Mouse (Mus musculus) liver, adult 2 months (tissue): Measurements from ENCODE around the gene Olfr324. TPM values are rescaled to one million over a fixed set of nuclear protein-coding genes. Genes with fewer than 3 reads are reported as not detected.

Source experiments
- DNase-seq: peaks from one replicate; pipeline ENCODE4 v3.0.0-alpha.2; 2011; ENCODE audit warnings: low read depth, low spot score; ENCODE audit errors: extremely low read depth
- H3K27ac ChIP-seq: fragments of 200-500 bp; replicated peaks from 2 replicates; pipeline ENCODE4 v1.5.1; 2012; ENCODE audit warnings: low read depth, mild to moderate bottlenecking, control low read depth, inconsistent platforms, low read length; ENCODE audit not compliant: insufficient read depth
- H3K27me3 ChIP-seq: fragments of 200-500 bp; 2 replicates; pipeline ENCODE4 v1.6.1; 2012; ENCODE audit warnings: mild to moderate bottlenecking, moderate library complexity, low read length, inconsistent platforms; ENCODE audit not compliant: control insufficient read depth, insufficient read depth
- H3K36me3 ChIP-seq: fragments of 200-500 bp; 2 replicates; pipeline ENCODE4 v1.6.1; 2012; ENCODE audit warnings: low read length, inconsistent platforms; ENCODE audit not compliant: control insufficient read depth, insufficient read depth
- H3K4me1 ChIP-seq: fragments of 200-500 bp; 2 replicates; pipeline ENCODE4 v1.6.1; 2011; ENCODE audit warnings: low read length; ENCODE audit not compliant: control insufficient read depth, insufficient read depth
- H3K4me3 ChIP-seq: fragments of 200-500 bp; 2 replicates; pipeline ENCODE4 v1.5.1; 2011; ENCODE audit warnings: low read depth, mild to moderate bottlenecking, control low read depth, low read length, moderate library complexity; ENCODE audit not compliant: insufficient read depth
- H3K79me2 ChIP-seq: fragments of 200-500 bp; 2 replicates; pipeline ENCODE4 v1.6.1; 2012; ENCODE audit warnings: inconsistent platforms, mild to moderate bottlenecking, low read length, moderate library complexity; ENCODE audit not compliant: control insufficient read depth, insufficient read depth
- H3K9ac ChIP-seq: fragments of 200-500 bp; 2 replicates; pipeline ENCODE4 v1.6.1; 2012; ENCODE audit warnings: low read depth, mild to moderate bottlenecking, control low read depth, inconsistent platforms, low read length
- CTCF ChIP-seq: fragments of 200-500 bp; IDR thresholded peaks from 2 replicates; pipeline ENCODE4 v1.5.1; 2011; ENCODE audit warnings: low read depth, low read length, control low read depth
- POLR2A ChIP-seq: fragments of 200-500 bp; IDR thresholded peaks from 2 replicates; pipeline ENCODE4 v1.6.1; 2011; ENCODE audit warnings: low read length, control low read depth; ENCODE audit not compliant: insufficient read depth; ENCODE audit errors: extremely low read depth
- WGBS: fragments of 180-500 bp; shearing (Covaris S2); methylation state at CpG from one replicate; pipeline ENCODE4 v1.1.7; 2018; 5-methylcytosine and 5-hydroxymethylcytosine counted together
- polyA plus RNA-seq: library from polyadenylated mRNA; depleted of rRNA; stranded (reverse); fragments of >200 nt; gene quantifications from 2 replicates; pipeline ENCODE4 v1.2.3, GENCODE M21; 2012; rRNA removed
- total RNA-seq: library from RNA; depleted of rRNA; stranded (reverse); fragments of >200 nt; gene quantifications from 2 replicates; pipeline ENCODE4 v1.2.3, GENCODE M21; 2014; rRNA removed

Olfr324 gene
- total and polyA plus RNA-seq, 2 experiments, result not detected

GRCm38 (mm10) chr11:58638176-58638701 lies 43.3 kb downstream of the Olfr324 start:
- WGBS, result 58% methylated on average over 7 of the region's 7 CpGs
- H3K4me3 ChIP-seq, result no peak overlapping the region
- no peaks in the 10 kb centered on the region for H3K79me2 ChIP-seq
- H3K9ac ChIP-seq, result no peak overlapping the region
- TF ChIP-seq POLR2A (no peak), CTCF (no peak)
- H3K36me3 ChIP-seq, result no peaks in the 10 kb centered on the region
- no peak overlapping the region for H3K27ac ChIP-seq
- DNase-seq, result no peak
- H3K4me1 ChIP-seq, result no peaks in the 10 kb centered on the region; the same call in 1 of the 2 replicates
- H3K27me3 ChIP-seq, result peaks cover 6% of the 10 kb centered on the region

DNA sequence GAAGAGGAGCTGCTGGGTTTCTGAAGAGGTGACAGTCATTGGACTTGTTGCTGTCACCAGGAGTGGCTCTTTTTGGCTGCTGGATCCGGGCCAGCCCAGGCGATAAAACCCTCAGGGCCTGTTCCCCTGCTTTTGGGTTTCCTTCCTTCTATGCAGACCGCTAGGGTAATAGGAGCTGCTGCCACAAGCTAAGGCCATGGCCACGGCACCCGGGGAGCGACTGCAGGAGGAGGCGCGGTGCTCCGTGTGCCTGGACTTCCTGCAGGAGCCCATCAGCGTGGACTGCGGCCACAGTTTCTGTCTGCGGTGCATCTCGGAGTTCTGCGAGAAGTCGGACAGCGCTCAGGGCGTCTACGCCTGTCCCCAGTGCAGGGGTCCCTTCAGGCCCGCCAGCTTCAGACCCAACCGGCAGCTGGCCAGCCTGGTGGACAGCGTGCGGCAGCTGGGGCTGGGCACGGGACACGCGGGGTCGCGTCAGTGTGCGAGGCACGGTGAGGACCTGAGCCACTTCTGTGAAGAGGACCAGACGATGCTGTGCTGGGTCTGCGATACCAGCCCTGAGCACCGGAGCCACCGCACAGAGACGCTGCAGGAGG lies 45.5 kb downstream of the Olfr324 start, which contains the start of gene Trim58:
Gene Trim58 (plus strand): TSS at position 194 of the 596 bp plus-strand sequence.
- 6% methylated on average over 34 of the region's 34 CpGs for WGBS
- no peak for TF ChIP-seq POLR2A
- Histone ChIP-seq H3K27me3 (peaks cover 6% of the 10 kb centered on the region), H3K79me2 (no peaks in the 10 kb centered on the region), H3K27ac (no peak within 1 kb of the TSS), H3K4me3 (no peak within 1 kb of the TSS), H3K9ac (no peak within 1 kb of the TSS), H3K36me3 (no peaks in the 10 kb centered on the region), H3K4me1 (no peaks in the 10 kb centered on the region; the same call in 1 of the 2 replicates)
- DNase-seq, result no peak

DNA sequence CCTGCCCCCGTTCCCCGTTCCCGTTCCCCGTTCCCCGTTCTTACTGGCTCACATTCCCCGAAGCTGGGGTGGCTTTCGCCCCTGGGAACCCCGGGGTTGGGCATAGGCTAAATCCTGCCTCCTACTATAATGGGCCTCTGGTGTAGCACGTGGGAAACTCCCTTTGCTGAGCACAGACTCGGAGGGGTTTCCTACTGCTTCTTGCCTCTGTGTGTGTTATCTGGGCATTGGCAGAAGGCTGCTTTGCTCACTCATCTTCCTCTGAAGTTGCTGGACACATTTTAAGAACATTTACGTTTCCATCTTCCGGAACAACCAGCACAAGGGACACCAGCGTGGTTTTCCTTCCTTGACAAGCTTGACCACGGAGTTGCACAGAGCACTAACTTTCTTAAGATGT lies 46.1 kb downstream of the Olfr324 start:
- no peak overlapping the region for H3K27ac ChIP-seq
- no peaks in the 10 kb centered on the region for H3K79me2 ChIP-seq
- TF ChIP-seq POLR2A (no peak), CTCF (no peak)
- H3K4me3 ChIP-seq, result no peak overlapping the region
- H3K27me3 ChIP-seq, result peaks cover 6% of the 10 kb centered on the region
- H3K9ac ChIP-seq, result no peak overlapping the region
- no peaks in the 10 kb centered on the region; the same call in 1 of the 2 replicates for H3K4me1 ChIP-seq
- 32% methylated on average over 14 of the region's 14 CpGs for WGBS
- no peaks in the 10 kb centered on the region for H3K36me3 ChIP-seq
- no peak for DNase-seq

GRCm38 (mm10) chr11:58641638-58642358 lies 46.9 kb downstream of the Olfr324 start:
- Histone ChIP-seq H3K4me3 (no peak overlapping the region), H3K9ac (no peak overlapping the region), H3K79me2 (no peaks in the 10 kb centered on the region), H3K36me3 (no peaks in the 10 kb centered on the region), H3K27me3 (peaks cover 6% of the 10 kb centered on the region), H3K4me1 (no peaks in the 10 kb centered on the region; the same call in 1 of the 2 replicates), H3K27ac (no peak overlapping the region)
- 71% methylated on average over 13 of the region's 13 CpGs for WGBS
- TF ChIP-seq POLR2A (no peak), CTCF (no peak)
- no peak for DNase-seq

DNA sequence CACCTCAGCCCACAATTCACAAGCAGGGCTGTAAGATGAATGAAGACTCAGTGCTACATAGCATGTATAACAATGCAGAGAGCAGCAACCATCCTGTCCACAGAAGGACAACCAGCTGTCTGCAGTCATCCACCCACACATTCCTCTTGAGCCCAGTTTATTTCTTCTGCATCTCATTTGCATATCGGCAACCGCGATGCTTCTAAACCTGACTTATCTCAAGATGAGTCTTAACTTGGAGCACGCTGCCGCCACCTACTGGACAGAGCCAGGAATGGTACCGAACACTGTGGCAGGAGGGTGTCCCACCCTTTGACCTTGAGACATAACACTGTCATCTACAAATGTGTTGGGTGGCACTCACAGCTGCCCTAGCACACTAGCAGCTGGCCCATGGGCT lies 48.4 kb downstream of the Olfr324 start:
- H3K27me3 ChIP-seq, result peaks cover 6% of the 10 kb centered on the region
- H3K27ac ChIP-seq, result no peak overlapping the region
- no peaks in the 10 kb centered on the region; the same call in 1 of the 2 replicates for H3K4me1 ChIP-seq
- DNase-seq, result peak; percentile 12
- 38% methylated on average over 6 of the region's 6 CpGs for WGBS
- TF ChIP-seq CTCF (peak; percentile 86), POLR2A (no peak)
- H3K4me3 ChIP-seq, result no peak overlapping the region
- H3K79me2 ChIP-seq, result no peaks in the 10 kb centered on the region
- no peak overlapping the region for H3K9ac ChIP-seq
- no peaks in the 10 kb centered on the region for H3K36me3 ChIP-seq

Other genes with a start within 250 kb of the Olfr324 start
- gene Lypd8, start 216.1 kb upstream of the Olfr324 start, total RNA-seq, result not detected in 2 replicates
- 2.6 and 4.0 TPM in 2 replicates for gene Lypd8, start 216.1 kb upstream of the Olfr324 start, polyA plus RNA-seq
- not detected in 2 replicates for gene 1810065E05Rik, start 174.0 kb upstream of the Olfr324 start, total RNA-seq
- gene 1810065E05Rik, start 174.0 kb upstream of the Olfr324 start, polyA plus RNA-seq, result 0.22 TPM in 1 of 2 replicates, not detected in the other
- gene Gm12253, start 162.6 kb upstream of the Olfr324 start, total RNA-seq, result not detected in 2 replicates
- not detected in 2 replicates for gene Gm12253, start 162.6 kb upstream of the Olfr324 start, polyA plus RNA-seq
- gene Lypd9, start 142.2 kb upstream of the Olfr324 start, total RNA-seq, result not detected in 2 replicates
- gene Lypd9, start 142.2 kb upstream of the Olfr324 start, polyA plus RNA-seq, result not detected in 2 replicates
- not detected in 2 replicates for gene Olfr30, start 132.8 kb upstream of the Olfr324 start, total RNA-seq
- gene Olfr30, start 132.8 kb upstream of the Olfr324 start, polyA plus RNA-seq, result not detected in 2 replicates
- not detected in 2 replicates for gene Olfr332, start 102.6 kb upstream of the Olfr324 start, total RNA-seq
- gene Olfr332, start 102.6 kb upstream of the Olfr324 start, polyA plus RNA-seq, result not detected in 2 replicates
- gene Olfr331, start 92.5 kb upstream of the Olfr324 start, total RNA-seq, result not detected in 2 replicates
- not detected in 2 replicates for gene Olfr331, start 92.5 kb upstream of the Olfr324 start, polyA plus RNA-seq
- gene Olfr330, start 60.3 kb upstream of the Olfr324 start, total RNA-seq, result not detected in 2 replicates
- gene Olfr330, start 60.3 kb upstream of the Olfr324 start, polyA plus RNA-seq, result not detected in 2 replicates
- gene Olfr329-ps, start 48.7 kb upstream of the Olfr324 start, total RNA-seq, result not detected in 2 replicates
- gene Olfr329-ps, start 48.7 kb upstream of the Olfr324 start, polyA plus RNA-seq, result not detected in 2 replicates
- gene Olfr328, start 39.5 kb upstream of the Olfr324 start, total RNA-seq, result 0.07 TPM in 1 of 2 replicates, not detected in the other
- gene Olfr328, start 39.5 kb upstream of the Olfr324 start, polyA plus RNA-seq, result not detected in 2 replicates
- gene Olfr224, start 24.6 kb upstream of the Olfr324 start, total RNA-seq, result not detected in 2 replicates
- gene Olfr224, start 24.6 kb upstream of the Olfr324 start, polyA plus RNA-seq, result not detected in 2 replicates
- not detected in 2 replicates for gene Olfr325, start 17.4 kb upstream of the Olfr324 start, total RNA-seq
- gene Olfr325, start 17.4 kb upstream of the Olfr324 start, polyA plus RNA-seq, result not detected in 2 replicates
- 0.27 TPM in 1 of 2 replicates, not detected in the other for gene 2210407C18Rik, start 21.0 kb downstream of the Olfr324 start, total RNA-seq
- gene 2210407C18Rik, start 21.0 kb downstream of the Olfr324 start, polyA plus RNA-seq, result not detected in 2 replicates
- gene Olfr323, start 35.4 kb downstream of the Olfr324 start, total RNA-seq, result not detected in 2 replicates
- gene Olfr323, start 35.4 kb downstream of the Olfr324 start, polyA plus RNA-seq, result not detected in 2 replicates
- gene Trim58, start 45.4 kb downstream of the Olfr324 start, total RNA-seq, result not detected in 2 replicates
- gene Trim58, start 45.4 kb downstream of the Olfr324 start, polyA plus RNA-seq, result not detected in 2 replicates
- not detected in 2 replicates for gene Olfr322, start 63.7 kb downstream of the Olfr324 start, total RNA-seq
- gene Olfr322, start 63.7 kb downstream of the Olfr324 start, polyA plus RNA-seq, result not detected in 2 replicates
- gene Olfr320, start 86.0 kb downstream of the Olfr324 start, total RNA-seq, result not detected in 2 replicates
- gene Olfr320, start 86.0 kb downstream of the Olfr324 start, polyA plus RNA-seq, result not detected in 2 replicates
- gene Olfr319, start 104.0 kb downstream of the Olfr324 start, total RNA-seq, result not detected in 2 replicates
- gene Olfr319, start 104.0 kb downstream of the Olfr324 start, polyA plus RNA-seq, result not detected in 2 replicates
- not detected in 2 replicates for gene Olfr318, start 128.9 kb downstream of the Olfr324 start, total RNA-seq
- gene Olfr318, start 128.9 kb downstream of the Olfr324 start, polyA plus RNA-seq, result not detected in 2 replicates
- gene Olfr317, start 144.1 kb downstream of the Olfr324 start, total RNA-seq, result not detected in 2 replicates
- gene Olfr317, start 144.1 kb downstream of the Olfr324 start, polyA plus RNA-seq, result not detected in 2 replicates
- gene Olfr316, start 157.6 kb downstream of the Olfr324 start, total RNA-seq, result not detected in 2 replicates
- gene Olfr316, start 157.6 kb downstream of the Olfr324 start, polyA plus RNA-seq, result not detected in 2 replicates
- not detected in 2 replicates for gene Olfr315, start 178.1 kb downstream of the Olfr324 start, total RNA-seq
- not detected in 2 replicates for gene Olfr315, start 178.1 kb downstream of the Olfr324 start, polyA plus RNA-seq
- not detected in 2 replicates for gene Olfr314, start 187.8 kb downstream of the Olfr324 start, total RNA-seq
- gene Olfr314, start 187.8 kb downstream of the Olfr324 start, polyA plus RNA-seq, result not detected in 2 replicates
- gene Fam183b, start 206.8 kb downstream of the Olfr324 start, total RNA-seq, result not detected in 2 replicates
- gene Fam183b, start 206.8 kb downstream of the Olfr324 start, polyA plus RNA-seq, result not detected in 2 replicates
- not detected in 2 replicates for gene Olfr313, start 219.9 kb downstream of the Olfr324 start, total RNA-seq
- not detected in 2 replicates for gene Olfr313, start 219.9 kb downstream of the Olfr324 start, polyA plus RNA-seq
- gene Olfr312, start 234.1 kb downstream of the Olfr324 start, total RNA-seq, result not detected in 2 replicates
- gene Olfr312, start 234.1 kb downstream of the Olfr324 start, polyA plus RNA-seq, result not detected in 2 replicates
- not detected in 2 replicates for gene Olfr311, start 244.1 kb downstream of the Olfr324 start, total RNA-seq
- not detected in 2 replicates for gene Olfr311, start 244.1 kb downstream of the Olfr324 start, polyA plus RNA-seq